Mouse (Mus musculus): ENCODE data around the gene Hist1h2ac. TPM values are rescaled to one million over a fixed set of nuclear protein-coding genes. Genes with fewer than 3 reads are reported as not detected.
A peak's percentile ranks its signal among the peaks of the same experiment; 100 is the strongest.
"Not testable (repeated sequence)": the region's sequence is repeated elsewhere in the genome, so short reads cannot be mapped to it uniquely, and the experiment has no call there.

Hist1h2ac gene
- polyA plus RNA-seq, 1 experiment from 2014 or later = 1.3 TPM

GRCm38 (mm10) chr13:23697491-23698299 lies 13.9 kb upstream of the Hist1h2ac start:
- H3K4me3 ChIP-seq = peak overlapping the region; percentile 60
- under 1% methylated on average over 32 of the region's 32 CpGs for WGBS
- H3K27ac ChIP-seq (replicated peaks) = peak overlapping the region; percentile 88
- H3K27me3 ChIP-seq (replicated peaks; ENCODE audit: low read depth, poor library complexity, severe bottlenecking) = no peaks in the 10 kb centered on the region
- DNase-seq (ENCODE audit: low spot score) = peak; percentile 67
- H3K4me1 ChIP-seq = peaks cover 23% of the 10 kb centered on the region
- H3K36me3 ChIP-seq (replicated peaks) = no peaks in the 10 kb centered on the region
- no peaks in the 10 kb centered on the region for H3K9me3 ChIP-seq

- Histone ChIP-seq H3K27me3 (replicated peaks; ENCODE audit: low read depth, poor library complexity, severe bottlenecking) (no peaks in the 10 kb centered on the region), H3K27ac (replicated peaks) (peak overlapping the region; percentile 80), H3K4me1 (peaks cover 21% of the 10 kb centered on the region), H3K9me3 (no peaks in the 10 kb centered on the region), H3K36me3 (replicated peaks) (no peaks in the 10 kb centered on the region), H3K4me3 (peak overlapping the region; percentile 18)
- 59% methylated on average over 15 of the region's 15 CpGs for WGBS
- DNase-seq (ENCODE audit: low spot score) = no peak
These were observed 12.3 kb upstream of the Hist1h2ac start for GRCm38 (mm10) chr13:23696061-23696474.

- Histone ChIP-seq H3K27me3 (replicated peaks; ENCODE audit: low read depth, poor library complexity, severe bottlenecking) (no peaks in the 10 kb centered on the region), H3K27ac (replicated peaks) (peak within 1 kb of the TSS; percentile 80), H3K36me3 (replicated peaks) (no peaks in the 10 kb centered on the region), H3K9me3 (no peaks in the 10 kb centered on the region), H3K4me3 (peak within 1 kb of the TSS; percentile 18), H3K4me1 (peaks cover 18% of the 10 kb centered on the region)
- 48% methylated on average over 13 of the region's 13 CpGs for WGBS
- DNase-seq (ENCODE audit: low spot score) = no peak
These were observed 11.8 kb upstream of the Hist1h2ac start, which contains the start of gene Hist1h1t for GRCm38 (mm10) chr13:23695514-23695913. Gene Hist1h1t (plus strand): TSS chr13:23695814.

- no peaks in the 10 kb centered on the region for H3K36me3 ChIP-seq (replicated peaks)
- no peaks in the 10 kb centered on the region for H3K27me3 ChIP-seq (replicated peaks; ENCODE audit: low read depth, poor library complexity, severe bottlenecking)
- no peak overlapping the region for H3K4me3 ChIP-seq
- peaks cover 18% of the 10 kb centered on the region for H3K4me1 ChIP-seq
- no peaks in the 10 kb centered on the region for H3K9me3 ChIP-seq
- DNase-seq (ENCODE audit: low spot score) = no peak
- WGBS = 94% methylated on average over 9 of the region's 9 CpGs
- no peak overlapping the region for H3K27ac ChIP-seq (replicated peaks)
These were observed 11.2 kb upstream of the Hist1h2ac start for GRCm38 (mm10) chr13:23694956-23695355.

- H3K4me1 ChIP-seq = peaks cover 14% of the 10 kb centered on the region
- 85% methylated on average over 6 of the region's 6 CpGs for WGBS
- DNase-seq (ENCODE audit: low spot score) = no peak
- H3K4me3 ChIP-seq = no peak overlapping the region
- H3K27me3 ChIP-seq (replicated peaks; ENCODE audit: low read depth, poor library complexity, severe bottlenecking) = no peaks in the 10 kb centered on the region
- H3K9me3 ChIP-seq = no peaks in the 10 kb centered on the region
- H3K36me3 ChIP-seq (replicated peaks) = no peaks in the 10 kb centered on the region
- 0 out of 2 replicates have a peak overlapping the region, but pooled peaks have one; percentile 31 for H3K27ac ChIP-seq (replicated peaks)
These were observed 10.2 kb upstream of the Hist1h2ac start for GRCm38 (mm10) chr13:23693856-23694440.

- H3K27me3 ChIP-seq (replicated peaks; ENCODE audit: low read depth, poor library complexity, severe bottlenecking) = no peaks in the 10 kb centered on the region
- no peaks in the 10 kb centered on the region for H3K36me3 ChIP-seq (replicated peaks)
- 77% methylated on average over 2 of the region's 2 CpGs for WGBS
- no peak overlapping the region for H3K27ac ChIP-seq (replicated peaks)
- no peak for DNase-seq (ENCODE audit: low spot score)
- no peaks in the 10 kb centered on the region for H3K9me3 ChIP-seq
- no peak overlapping the region for H3K4me3 ChIP-seq
- H3K4me1 ChIP-seq = peaks cover 14% of the 10 kb centered on the region
These were observed 5.7 kb upstream of the Hist1h2ac start for GRCm38 (mm10) chr13:23689459-23689858.

- no peak for DNase-seq (ENCODE audit: low spot score)
These were observed 5.2 kb upstream of the Hist1h2ac start for GRCm38 (mm10) chr13:23688956-23689355.

GRCm38 (mm10) chr13:23687907-23688306 lies 4.2 kb upstream of the Hist1h2ac start:
- no peak overlapping the region for H3K4me3 ChIP-seq
- peaks cover 16% of the 10 kb centered on the region for H3K4me1 ChIP-seq
- WGBS = 91% methylated on average over 7 of the region's 7 CpGs
- no peak for DNase-seq (ENCODE audit: low spot score)
- no peaks in the 10 kb centered on the region for H3K36me3 ChIP-seq (replicated peaks)
- H3K27me3 ChIP-seq (replicated peaks; ENCODE audit: low read depth, poor library complexity, severe bottlenecking) = no peaks in the 10 kb centered on the region
- no peaks in the 10 kb centered on the region for H3K9me3 ChIP-seq
- H3K27ac ChIP-seq (replicated peaks) = no peak overlapping the region

More at GRCm38 (mm10) chr13:23688956-23689355, 5.2 kb upstream of the Hist1h2ac start:
- H3K9me3 ChIP-seq = no peaks in the 10 kb centered on the region
- H3K36me3 ChIP-seq (replicated peaks) = no peaks in the 10 kb centered on the region
- H3K4me3 ChIP-seq = no peak overlapping the region
- WGBS = 94% methylated on average over 2 of the region's 2 CpGs
- H3K27ac ChIP-seq (replicated peaks) = no peak overlapping the region
- H3K4me1 ChIP-seq = peaks cover 14% of the 10 kb centered on the region
- no peaks in the 10 kb centered on the region for H3K27me3 ChIP-seq (replicated peaks; ENCODE audit: low read depth, poor library complexity, severe bottlenecking)

- Histone ChIP-seq H3K4me3 (no peak overlapping the region), H3K4me1 (peaks cover 20% of the 10 kb centered on the region), H3K9me3 (no peaks in the 10 kb centered on the region), H3K27ac (replicated peaks) (no peak overlapping the region; the same call in 1 of the 2 replicates), H3K36me3 (replicated peaks) (no peaks in the 10 kb centered on the region), H3K27me3 (replicated peaks; ENCODE audit: low read depth, poor library complexity, severe bottlenecking) (no peaks in the 10 kb centered on the region)
- 88% methylated on average over 4 of the region's 4 CpGs for WGBS
- no peak for DNase-seq (ENCODE audit: low spot score)
These were observed 3.4 kb upstream of the Hist1h2ac start for GRCm38 (mm10) chr13:23687181-23687580.

- Histone ChIP-seq H3K27me3 (replicated peaks; ENCODE audit: low read depth, poor library complexity, severe bottlenecking) (no peaks in the 10 kb centered on the region), H3K4me1 (peaks cover 23% of the 10 kb centered on the region), H3K4me3 (peak overlapping the region; percentile 60), H3K27ac (replicated peaks) (peak overlapping the region; percentile 93), H3K9me3 (no peaks in the 10 kb centered on the region), H3K36me3 (replicated peaks) (no peaks in the 10 kb centered on the region)
- 70% methylated on average over 4 of the region's 4 CpGs for WGBS
- no peak for DNase-seq (ENCODE audit: low spot score)
These were observed 2.2 kb upstream of the Hist1h2ac start for GRCm38 (mm10) chr13:23685966-23686365.

GRCm38 (mm10) chr13:23685121-23685861 lies 1.5 kb upstream of the Hist1h2ac start:
- Histone ChIP-seq H3K27me3 (replicated peaks; ENCODE audit: low read depth, poor library complexity, severe bottlenecking) (no peaks in the 10 kb centered on the region), H3K27ac (replicated peaks) (peak overlapping the region; percentile 93), H3K9me3 (no peaks in the 10 kb centered on the region), H3K4me1 (peaks cover 23% of the 10 kb centered on the region), H3K4me3 (peak overlapping the region; percentile 60), H3K36me3 (replicated peaks) (no peaks in the 10 kb centered on the region)
- 21% methylated on average over 15 of the region's 15 CpGs for WGBS
- DNase-seq (ENCODE audit: low spot score) = peak; percentile 46

- peak; percentile 60 for DNase-seq (ENCODE audit: low spot score)
- Histone ChIP-seq H3K4me3 (peak overlapping the region; percentile 60), H3K27ac (replicated peaks) (peak overlapping the region; percentile 93), H3K4me1 (peaks cover 23% of the 10 kb centered on the region)
- not testable (repeated sequence) for H3K27me3 ChIP-seq (replicated peaks; ENCODE audit: low read depth, poor library complexity, severe bottlenecking); H3K9me3 ChIP-seq; H3K36me3 ChIP-seq (replicated peaks)
- WGBS = under 1% methylated on average over 25 of the region's 37 CpGs
These were observed 672 bp upstream of the Hist1h2ac start for GRCm38 (mm10) chr13:23684295-23684945.
